In the genomic region with DNA sequence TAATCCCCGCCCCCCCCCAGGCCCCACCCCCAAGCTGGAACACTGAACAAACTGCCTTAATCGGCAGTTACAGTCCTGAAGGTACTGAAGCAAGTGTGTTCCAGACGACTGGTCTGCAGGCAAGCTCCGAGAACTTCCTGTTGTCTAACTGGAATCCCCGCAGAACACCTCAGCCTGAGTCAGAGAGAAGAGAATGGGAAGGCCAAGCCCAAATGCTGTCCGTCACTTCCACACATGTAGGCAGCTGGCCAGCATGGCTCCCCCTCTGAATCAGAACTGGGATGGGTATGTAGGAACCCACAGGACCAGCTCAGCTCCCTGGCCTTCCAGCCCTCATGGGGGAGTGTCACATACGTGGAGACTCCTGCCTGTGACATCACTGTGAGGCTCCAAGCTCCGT, we compare ENCODE assay signal across 17 mouse cellular contexts. TPM values are rescaled to one million over a fixed set of nuclear protein-coding genes. Genes with fewer than 3 reads are reported as not detected.
DNase-seq lines count a peak whose midpoint lies in the region; ATAC-seq and TF ChIP-seq lines count a peak whose summit lies in the region.
"Had no signal": no experiment of that assay in that cellular context is flagged by ENCODE, and none has a peak within 500 bp of the region (broad histone marks: within the 10 kb centered on the region; RNA-seq: fewer than 3 reads in every experiment).

No protein-coding gene starts in this region.

- 0 out of 2 replicates have a peak overlapping the region, but pooled peaks have one; percentile 13 for H3K27ac ChIP-seq in heart, embryonic 10.5 days
- peak overlapping the region; percentile 51; the same call in 1 of the 2 replicates for H3K27ac ChIP-seq in kidney, embryonic 14.5 days (ENCODE audit: low read depth, low read length)
- H3K27ac ChIP-seq: forebrain, embryonic 12.5 days; heart, embryonic 13.5 days; hindbrain, embryonic 12.5 days; midbrain, embryonic 13.5 days; neural tube, embryonic 12.5 days had no signal

- no peak overlapping the region for H3K9ac ChIP-seq in kidney, embryonic 14.5 days (ENCODE audit: low read depth, low read length)
- H3K9ac ChIP-seq: forebrain, embryonic 12.5 days; heart, embryonic 13.5 days; hindbrain, embryonic 12.5 days; midbrain, embryonic 13.5 days; neural tube, embryonic 12.5 days had no signal

- no peak for TF ChIP-seq CTCF in Patski (IDR thresholded peaks at IDR 0.05)

- H3K4me1 ChIP-seq in heart, embryonic 10.5 days = peaks cover 65% of the 10 kb centered on the region
- H3K4me1 ChIP-seq in kidney, embryonic 14.5 days (ENCODE audit: control insufficient read depth, insufficient read depth, low read length) = peaks cover 75% of the 10 kb centered on the region

- peak; percentile 60 for ATAC-seq in Patski
- no peak for ATAC-seq in kidney, embryonic 14.5 days (ENCODE audit: low FRiP score, low TSS enrichment)
- ATAC-seq: intestine, postnatal 0 days; midbrain, embryonic 13.5 days had no signal

- no peaks in the 10 kb centered on the region for H3K27me3 ChIP-seq in heart, embryonic 10.5 days (ENCODE audit: insufficient read depth, poor library complexity, severe bottlenecking)
- no peaks in the 10 kb centered on the region for H3K27me3 ChIP-seq in Patski
- H3K27me3 ChIP-seq in kidney, embryonic 14.5 days (ENCODE audit: control insufficient read depth, insufficient read depth, low read length) = no peaks in the 10 kb centered on the region
- H3K27me3 ChIP-seq: forebrain, embryonic 12.5 days; heart, embryonic 13.5 days; hindbrain, embryonic 12.5 days; midbrain, embryonic 13.5 days; neural tube, embryonic 12.5 days had no signal

- intact Hi-C loops in heart, postnatal 14 days (cut with DNase I) = no loop called here
- intact Hi-C loops in left cerebral cortex, postnatal 14 days (cut with DNase I) = no loop called here

- H3K9me3 ChIP-seq in heart, embryonic 10.5 days = no peaks in the 10 kb centered on the region
- H3K9me3 ChIP-seq in kidney, embryonic 14.5 days (ENCODE audit: control insufficient read depth, low read length) = no peaks in the 10 kb centered on the region
- H3K9me3 ChIP-seq: forebrain, embryonic 12.5 days; heart, embryonic 13.5 days; hindbrain, embryonic 12.5 days; midbrain, embryonic 13.5 days; neural tube, embryonic 12.5 days had no signal

- WGBS in heart, embryonic 10.5 days = 63% methylated on average over 8 of the region's 8 CpGs
- 27% methylated on average over 8 of the region's 8 CpGs for whole genome bisulfite sequencing in kidney, embryonic 14.5 days

- no peak for DNase-seq in heart, embryonic 10.5 days (ENCODE audit: low spot score)
- DNase-seq in heart, postnatal 14 days = no peak
- DNase-seq in 3134 (ENCODE audit: extremely low read depth, insufficient read length, low spot score) = peak; percentile 87
- DNase-seq in Patski (ENCODE audit: low read depth, low spot score) = peak; percentile 88
- no peak for DNase-seq in spleen, postnatal 10 days (ENCODE audit: low spot score in 2 of 2)
- no peak for DNase-seq in left cerebral cortex, postnatal 14 days (ENCODE audit: low spot score in 2 of 2)
- DNase-seq in spleen, postnatal 36 days (ENCODE audit: low spot score in 2 of 2) = no peak
- DNase-seq: cerebellum, adult 2 months; layer of hippocampus, postnatal 36 days; lung, postnatal 14 days had no signal

- no peak overlapping the region for H3K4me2 ChIP-seq in kidney, embryonic 14.5 days (replicated peaks; ENCODE audit: low read depth, low read length)
- H3K4me2 ChIP-seq: forebrain, embryonic 12.5 days; heart, embryonic 13.5 days; hindbrain, embryonic 12.5 days; midbrain, embryonic 13.5 days; neural tube, embryonic 12.5 days had no signal

- in situ Hi-C loops in Patski (cut with MboI; ENCODE audit: low pct_unique_long_range_greater_than_20kb) = no loop called here

- H3K36me3 ChIP-seq in heart, embryonic 10.5 days = peaks cover 47% of the 10 kb centered on the region
- peaks cover 39% of the 10 kb centered on the region for H3K36me3 ChIP-seq in kidney, embryonic 14.5 days (ENCODE audit: control insufficient read depth, insufficient read depth, low read length)

- POLR2A ChIA-PET in Patski (lab: Charles Lee) = interaction anchor here (0.6 to 0.8 kb wide), 2 partner anchors 14 to 22 kb away, joined by 3 read pairs; partner anchors contain the start of gene Cdc42ep4

- CTCF ChIA-PET in Patski (lab: Charles Lee) = interaction anchor here (0.7 to 2.8 kb wide), 3 partner anchors 20 to 81 kb away, joined by 3 to 8 read pairs (median 8); no protein-coding TSS in a partner anchor

- H3K4me3 ChIP-seq in heart, embryonic 10.5 days = no peak overlapping the region
- H3K4me3 ChIP-seq in kidney, embryonic 14.5 days (ENCODE audit: low read length) = no peak overlapping the region
- H3K4me3 ChIP-seq: forebrain, embryonic 12.5 days; heart, embryonic 13.5 days; hindbrain, embryonic 12.5 days; midbrain, embryonic 13.5 days; neural tube, embryonic 12.5 days had no signal

RNA-seq across cellular contexts. Expression of gene Cpsf4l, which starts 20.1 kb away (rescaled TPM):
- 0.15 and 0.34 TPM in 2 replicates for polyA plus RNA-seq in heart, embryonic 10.5 days (2016; fragmentation: Nextera tagmentation; extraction: Ambion mirVana)
- under 1 TPM in 1 of 2 experiments, not detected in 1; 0.20 TPM for total RNA-seq in heart, postnatal 14 days (2021)
- 0.27 TPM for polyA plus RNA-seq in Patski (2021)
- polyA plus RNA-seq in kidney, embryonic 14.5 days (2014; fragmentation: Nextera tagmentation; extraction: Ambion mirVana) = 0.90 and 1.4 TPM in 2 replicates
- total RNA-seq in left cerebral cortex, postnatal 14 days (2021) = under 1 TPM in 1 of 2 experiments, not detected in 1; 0.33 TPM
- total RNA-seq: layer of hippocampus, postnatal 36 days had no signal
- polyA plus RNA-seq: intestine, postnatal 0 days had no signal

RNA-seq across cellular contexts. Expression of gene Cdc42ep4, which starts 21.8 kb away (rescaled TPM):
- polyA plus RNA-seq in heart, embryonic 10.5 days (2016; fragmentation: Nextera tagmentation; extraction: Ambion mirVana) = 30.4 and 45.4 TPM in 2 replicates
- total RNA-seq in heart, postnatal 14 days (2021) = 10 to 100 TPM; 30.9 to 33.4 TPM
- 37.6 TPM for polyA plus RNA-seq in Patski (2021)
- 36.0 and 45.4 TPM in 2 replicates for polyA plus RNA-seq in kidney, embryonic 14.5 days (2014; fragmentation: Nextera tagmentation; extraction: Ambion mirVana)
- total RNA-seq in left cerebral cortex, postnatal 14 days (2021) = 10 to 100 TPM; 35.4 to 43.3 TPM

RNA-seq across cellular contexts. Expression of gene D11Wsu47e, which starts 45.7 kb away (rescaled TPM):
- 21.8 and 26.3 TPM in 2 replicates for polyA plus RNA-seq in heart, embryonic 10.5 days (2016; fragmentation: Nextera tagmentation; extraction: Ambion mirVana)
- 1 to 10 TPM; 6.5 to 7.1 TPM for total RNA-seq in heart, postnatal 14 days (2021)
- polyA plus RNA-seq in Patski (2021) = 18.3 TPM
- polyA plus RNA-seq in kidney, embryonic 14.5 days (2014; fragmentation: Nextera tagmentation; extraction: Ambion mirVana) = 20.5 and 29.7 TPM in 2 replicates
- 10 to 100 TPM; 12.1 to 12.8 TPM for total RNA-seq in left cerebral cortex, postnatal 14 days (2021)

RNA-seq across cellular contexts. Expression of gene Fam104a, which starts 46.0 kb away (rescaled TPM):
- 56.2 and 60.7 TPM in 2 replicates for polyA plus RNA-seq in heart, embryonic 10.5 days (2016; fragmentation: Nextera tagmentation; extraction: Ambion mirVana)
- total RNA-seq in heart, postnatal 14 days (2021) = 10 to 100 TPM; 15.3 to 16.0 TPM
- polyA plus RNA-seq in Patski (2021) = 46.0 TPM
- 49.7 and 49.8 TPM in 2 replicates for polyA plus RNA-seq in kidney, embryonic 14.5 days (2014; fragmentation: Nextera tagmentation; extraction: Ambion mirVana)
- 10 to 100 TPM; 22.2 to 26.4 TPM for total RNA-seq in left cerebral cortex, postnatal 14 days (2021)

Comparison
In these comparisons a context has a peak if more than half of its experiments do, and no peak if none do; other contexts are left out.
1. DNase-seq: peak in 3134 (single experiment) and Patski (single experiment); none in heart, embryonic 10.5 days (single experiment), heart, postnatal 14 days (0 of 2), spleen, postnatal 10 days (0 of 2), left cerebral cortex, postnatal 14 days (0 of 2) and spleen, postnatal 36 days (0 of 2).